Mouse (Mus musculus): ENCODE measurements around the gene Fam53b. TPM values are rescaled to one million over a fixed set of nuclear protein-coding genes. Genes with fewer than 3 reads are reported as not detected.
"Not testable (repeated sequence)": the region's sequence is repeated elsewhere in the genome, so short reads cannot be mapped to it uniquely, and the experiment has no call there.

Gene Fam53b
- polyA plus RNA-seq, 1 experiment from 2014 or later, result 25.0 TPM

DNA sequence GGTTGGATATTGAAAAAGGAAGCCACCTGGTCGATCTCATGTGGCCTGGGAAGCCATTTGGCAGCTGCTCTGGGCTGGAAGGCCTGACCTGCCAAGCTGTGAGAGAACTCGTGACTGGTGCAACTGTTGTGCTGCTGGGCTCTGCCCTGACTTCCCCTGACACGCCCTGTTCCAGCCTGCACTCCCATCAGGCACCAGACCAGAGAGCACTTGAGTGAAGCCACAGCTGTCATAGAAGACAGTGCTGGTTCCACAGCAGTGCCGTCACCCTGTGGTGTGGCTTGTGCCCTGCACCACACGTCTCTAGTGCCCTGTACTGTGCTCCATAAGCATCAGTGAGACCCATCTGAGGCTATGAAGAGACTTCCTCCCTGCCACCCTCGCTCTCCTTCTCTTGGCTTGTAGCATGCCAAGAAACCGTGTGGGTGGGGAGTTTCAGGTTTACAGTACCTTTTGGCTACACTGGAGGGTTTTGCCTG lies 141.2 kb downstream of the Fam53b start:
- 85% methylated on average over 7 of the region's 7 CpGs for WGBS
- no peak overlapping the region for H3K4me3 ChIP-seq
- H3K4me2 ChIP-seq (replicated peaks), result no peak overlapping the region
- H3K27ac ChIP-seq, result no peak overlapping the region
- H3K36me3 ChIP-seq, result no peaks in the 10 kb centered on the region
- 0 out of 2 replicates have a peak, but pooled peaks cover 6% of the 10 kb centered on the region for H3K4me1 ChIP-seq
- H3K27me3 ChIP-seq (replicated peaks), result no peaks in the 10 kb centered on the region
- H3K9ac ChIP-seq, result no peak overlapping the region
- no peak for ATAC-seq (ENCODE audit: low FRiP score, low read depth)
- H3K9me3 ChIP-seq, result no peaks in the 10 kb centered on the region

DNA sequence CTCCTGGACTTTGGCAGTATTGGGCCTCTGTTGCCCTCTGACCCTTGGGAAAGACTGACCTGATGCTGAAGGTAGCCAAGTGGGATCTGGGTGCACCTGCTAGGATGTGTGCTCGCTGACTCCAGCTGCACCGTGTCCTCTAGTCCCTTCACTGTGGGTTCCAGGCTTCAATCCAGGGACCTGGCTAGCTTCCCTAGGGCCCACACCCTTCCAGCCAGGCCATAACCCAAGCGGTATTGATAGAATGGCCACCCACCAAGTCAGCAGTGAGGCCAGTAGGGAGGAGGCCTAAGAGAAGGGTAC lies 142.9 kb downstream of the Fam53b start:
- ATAC-seq (ENCODE audit: low FRiP score, low read depth), result no peak
- H3K4me1 ChIP-seq, result peaks cover 6% of the 10 kb centered on the region; the same call in 1 of the 2 replicates
- WGBS, result 96% methylated on average over 3 of the region's 3 CpGs
- no peaks in the 10 kb centered on the region for H3K9me3 ChIP-seq
- H3K9ac ChIP-seq, result no peak overlapping the region
- no peak overlapping the region for H3K27ac ChIP-seq
- no peak overlapping the region for H3K4me3 ChIP-seq
- no peaks in the 10 kb centered on the region for H3K36me3 ChIP-seq
- no peak overlapping the region for H3K4me2 ChIP-seq (replicated peaks)
- H3K27me3 ChIP-seq (replicated peaks), result no peaks in the 10 kb centered on the region

- ATAC-seq (ENCODE audit: low FRiP score, low read depth), result no peak
- 90% methylated on average over 20 of the region's 20 CpGs for WGBS
- H3K9me3 ChIP-seq, result no peaks in the 10 kb centered on the region
Measured at GRCm38 (mm10) chr7:132669999-132670862, 143.5 kb downstream of the Fam53b start.

GRCm38 (mm10) chr7:132668604-132669003 lies 145.1 kb downstream of the Fam53b start:
- 75% methylated on average over 2 of the region's 2 CpGs for WGBS
- peaks cover 3% of the 10 kb centered on the region; the same call in 1 of the 2 replicates for H3K4me1 ChIP-seq
- no peaks in the 10 kb centered on the region for H3K27me3 ChIP-seq (replicated peaks)
- H3K4me3 ChIP-seq, result no peak overlapping the region
- H3K4me2 ChIP-seq (replicated peaks), result no peak overlapping the region
- no peaks in the 10 kb centered on the region for H3K9me3 ChIP-seq
- ATAC-seq (ENCODE audit: low FRiP score, low read depth), result no peak
- H3K27ac ChIP-seq, result no peak overlapping the region
- H3K36me3 ChIP-seq, result no peaks in the 10 kb centered on the region
- no peak overlapping the region for H3K9ac ChIP-seq

More at GRCm38 (mm10) chr7:132669999-132670862, 143.5 kb downstream of the Fam53b start:
- H3K4me1 ChIP-seq, result peaks cover 9% of the 10 kb centered on the region; the same call in 1 of the 2 replicates
- H3K36me3 ChIP-seq, result no peaks in the 10 kb centered on the region
- no peak overlapping the region for H3K4me2 ChIP-seq (replicated peaks)
- H3K27me3 ChIP-seq (replicated peaks), result no peaks in the 10 kb centered on the region
- no peak overlapping the region for H3K9ac ChIP-seq
- no peak overlapping the region for H3K4me3 ChIP-seq
- no peak overlapping the region for H3K27ac ChIP-seq

DNA sequence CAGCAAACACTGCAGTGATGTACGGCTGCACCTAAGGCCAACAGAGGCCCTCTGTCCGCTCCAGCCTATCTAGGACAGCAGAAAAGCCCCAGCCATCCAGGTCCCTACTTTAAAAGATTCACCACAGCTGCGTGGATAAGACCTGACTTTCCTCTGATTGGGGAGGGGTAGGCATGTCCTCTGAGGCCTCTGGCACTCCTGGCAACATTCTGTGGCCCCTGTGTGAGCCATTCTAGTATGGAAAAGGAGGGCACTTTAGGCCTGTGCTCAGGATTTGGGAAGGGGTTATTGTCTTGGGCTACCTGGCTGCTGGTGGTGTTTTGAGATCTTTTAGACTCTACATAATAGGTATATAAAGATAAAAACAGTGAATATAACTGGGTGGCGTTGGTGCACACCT lies 147.2 kb downstream of the Fam53b start:
- Histone ChIP-seq H3K4me3 (no peak overlapping the region), H3K4me1 (peaks cover 3% of the 10 kb centered on the region; the same call in 1 of the 2 replicates), H3K36me3 (no peaks in the 10 kb centered on the region), H3K27ac (no peak overlapping the region), H3K9me3 (no peaks in the 10 kb centered on the region), H3K9ac (no peak overlapping the region), H3K4me2 (replicated peaks) (no peak overlapping the region), H3K27me3 (replicated peaks) (no peaks in the 10 kb centered on the region)
- WGBS, result 71% methylated on average over 4 of the region's 4 CpGs
- no peak for ATAC-seq (ENCODE audit: low FRiP score, low read depth)

GRCm38 (mm10) chr7:132665664-132666382 lies 147.9 kb downstream of the Fam53b start:
- 29% methylated on average over 7 of the region's 8 CpGs for WGBS
- no peaks in the 10 kb centered on the region for H3K27me3 ChIP-seq (replicated peaks)
- no peak for ATAC-seq (ENCODE audit: low FRiP score, low read depth)

GRCm38 (mm10) chr7:132664815-132665214 lies 148.9 kb downstream of the Fam53b start:
- H3K4me2 ChIP-seq (replicated peaks), result no peak overlapping the region
- H3K36me3 ChIP-seq, result no peaks in the 10 kb centered on the region
- no peak overlapping the region for H3K27ac ChIP-seq
- H3K27me3 ChIP-seq (replicated peaks), result no peaks in the 10 kb centered on the region
- peaks cover 3% of the 10 kb centered on the region; the same call in 1 of the 2 replicates for H3K4me1 ChIP-seq
- no peak for ATAC-seq (ENCODE audit: low FRiP score, low read depth)
- no peaks in the 10 kb centered on the region for H3K9me3 ChIP-seq
- H3K4me3 ChIP-seq, result no peak overlapping the region
- 61% methylated on average over 6 of the region's 6 CpGs for WGBS
- H3K9ac ChIP-seq, result no peak overlapping the region

More at GRCm38 (mm10) chr7:132665664-132666382, 147.9 kb downstream of the Fam53b start:
- Histone ChIP-seq H3K36me3 (no peaks in the 10 kb centered on the region), H3K4me2 (replicated peaks) (no peak overlapping the region), H3K9ac (no peak overlapping the region), H3K4me1 (peaks cover 3% of the 10 kb centered on the region; the same call in 1 of the 2 replicates), H3K4me3 (no peak overlapping the region), H3K27ac (no peak overlapping the region), H3K9me3 (no peaks in the 10 kb centered on the region)

DNA sequence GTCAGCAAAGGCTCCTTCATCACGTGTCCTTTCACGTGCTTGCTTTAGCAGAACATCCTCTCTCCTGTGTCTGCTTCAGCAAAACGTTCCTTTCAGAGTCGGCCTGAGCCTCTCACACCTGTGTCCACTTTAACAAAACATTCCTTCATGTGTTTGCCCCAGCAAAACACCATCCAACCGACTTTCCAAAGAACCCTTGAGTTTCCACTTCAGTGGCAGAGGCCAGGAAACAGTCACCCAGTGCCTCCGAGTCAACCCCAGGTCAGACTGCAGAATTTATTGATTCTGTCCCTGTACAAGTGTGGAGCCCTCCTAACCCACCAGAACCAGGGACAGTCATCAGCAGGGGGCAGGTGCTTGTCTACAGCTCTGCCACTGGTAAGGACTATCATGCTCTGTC lies 150.9 kb downstream of the Fam53b start:
- ATAC-seq (ENCODE audit: low FRiP score, low read depth); H3K36me3 ChIP-seq; H3K9ac ChIP-seq; H3K27ac ChIP-seq; H3K4me3 ChIP-seq; H3K9me3 ChIP-seq; H3K27me3 ChIP-seq (replicated peaks); H3K4me2 ChIP-seq (replicated peaks): not testable (repeated sequence)
- 69% methylated on average over 6 of the region's 6 CpGs for WGBS
- H3K4me1 ChIP-seq, result peaks cover 14% of the 10 kb centered on the region

Other genes starting within 250 kb of the Fam53b start
- 98.4 and 98.6 TPM in 2 replicates for gene Oat, start 237.5 kb downstream of the Fam53b start, polyA plus RNA-seq (2016; fragmentation: Nextera tagmentation; extraction: Ambion mirVana)
- 1.4 and 1.6 TPM in 2 replicates for gene Nkx1-2, start 214.2 kb downstream of the Fam53b start, polyA plus RNA-seq (2016; fragmentation: Nextera tagmentation; extraction: Ambion mirVana)
- gene Lhpp, start 203.2 kb downstream of the Fam53b start, polyA plus RNA-seq (2016; fragmentation: Nextera tagmentation; extraction: Ambion mirVana), result 22.0 and 26.1 TPM in 2 replicates
- gene Eef1akmt2, start 38.8 kb upstream of the Fam53b start, polyA plus RNA-seq (2016; fragmentation: Nextera tagmentation; extraction: Ambion mirVana), result 79.1 and 79.6 TPM in 2 replicates
- gene Abraxas2, start 45.3 kb upstream of the Fam53b start, polyA plus RNA-seq (2016; fragmentation: Nextera tagmentation; extraction: Ambion mirVana), result 36.5 and 41.1 TPM in 2 replicates
- gene Zranb1, start 117.3 kb upstream of the Fam53b start, polyA plus RNA-seq (2016; fragmentation: Nextera tagmentation; extraction: Ambion mirVana), result 17.4 and 19.7 TPM in 2 replicates